33 mouse cellular contexts compared by ENCODE assay signal in the genomic region with DNA sequence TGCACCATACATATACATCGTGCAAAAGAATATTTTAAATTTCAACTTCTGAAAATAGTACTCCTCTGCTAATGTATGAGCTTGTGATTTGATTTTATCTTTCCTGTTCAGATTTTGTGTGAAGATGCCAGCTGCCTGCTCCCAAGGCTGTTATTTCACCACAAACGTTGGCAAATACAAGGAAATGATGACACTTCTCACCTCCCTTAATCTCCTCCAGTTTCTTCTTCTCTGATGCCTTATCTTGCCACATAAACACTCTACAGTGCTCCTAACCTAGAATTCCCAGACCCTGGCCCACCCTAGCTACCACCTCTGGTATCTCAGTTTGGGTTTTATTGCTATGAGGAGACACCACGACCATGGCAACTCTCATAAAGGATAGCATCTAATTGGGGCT.
"Had no signal": no experiment of that assay in that cellular context is flagged by ENCODE, and none has a peak within 500 bp of the region (broad histone marks: within the 10 kb centered on the region; RNA-seq: fewer than 3 reads in every experiment).

No protein-coding gene starts in this region.

- H3K27me3 ChIP-seq: heart, embryonic 13.5 days; heart, embryonic 15.5 days; hindbrain, embryonic 12.5 days; hindbrain, embryonic 13.5 days; hindbrain, embryonic 15.5 days; intestine, embryonic 15.5 days; kidney, embryonic 15.5 days had no signal

- ATAC-seq: hindbrain, embryonic 16.5 days; hindbrain, postnatal 0 days; inflammation-experienced regulatory T-cells, adult 6 months; intestine, embryonic 15.5 days; intestine, embryonic 16.5 days; intestine, postnatal 0 days had no signal

- H3K4me2 ChIP-seq: heart, embryonic 13.5 days; heart, embryonic 15.5 days; hindbrain, embryonic 12.5 days; hindbrain, embryonic 13.5 days; hindbrain, embryonic 14.5 days; hindbrain, embryonic 15.5 days; intestine, embryonic 15.5 days; kidney, embryonic 15.5 days had no signal

- H3K4me1 ChIP-seq: heart, embryonic 13.5 days; heart, embryonic 15.5 days; hindbrain, embryonic 10.5 days; hindbrain, embryonic 12.5 days; hindbrain, embryonic 13.5 days; hindbrain, embryonic 15.5 days; intestine, embryonic 15.5 days; kidney, embryonic 15.5 days had no signal

- H3K4me3 ChIP-seq: heart, embryonic 13.5 days; heart, embryonic 15.5 days; hindbrain, embryonic 10.5 days; hindbrain, embryonic 12.5 days; hindbrain, embryonic 13.5 days; hindbrain, embryonic 15.5 days; intestine, embryonic 15.5 days; kidney, embryonic 15.5 days; layer of hippocampus, adult 2 months; left cerebral cortex, adult 2 months had no signal

- DNase-seq: heart, postnatal 10 days; heart, postnatal 14 days; heart, postnatal 36 days; heart, postnatal 4 days; kidney, adult 11 months; kidney, adult 18-20 months; kidney, adult 2 months; kidney, adult 8-10 months; kidney, adult 9 months; kidney, postnatal 10 days; kidney, postnatal 14 days; kidney, postnatal 25 days; kidney, postnatal 36 days; kidney, postnatal 4 days; layer of hippocampus, adult 9-11 months; layer of hippocampus, postnatal 36 days had no signal

- H3K27ac ChIP-seq: heart, embryonic 13.5 days; heart, embryonic 15.5 days; hindbrain, embryonic 10.5 days; hindbrain, embryonic 12.5 days; hindbrain, embryonic 13.5 days; hindbrain, embryonic 14.5 days; hindbrain, embryonic 15.5 days; hindbrain, postnatal 0 days; intestine, embryonic 15.5 days; kidney, embryonic 15.5 days; kidney, postnatal 0 days; layer of hippocampus, adult 2 months; left cerebral cortex, adult 2 months had no signal

- H3K9ac ChIP-seq: heart, embryonic 13.5 days; heart, embryonic 15.5 days; hindbrain, embryonic 12.5 days; hindbrain, embryonic 13.5 days; hindbrain, embryonic 14.5 days; hindbrain, embryonic 15.5 days; intestine, embryonic 15.5 days; kidney, embryonic 15.5 days had no signal

- H3K9me3 ChIP-seq: heart, embryonic 13.5 days; heart, embryonic 15.5 days; hindbrain, embryonic 10.5 days; hindbrain, embryonic 12.5 days; hindbrain, embryonic 13.5 days; hindbrain, embryonic 15.5 days; intestine, embryonic 15.5 days; kidney, embryonic 15.5 days had no signal

- H3K36me3 ChIP-seq: heart, embryonic 13.5 days; heart, embryonic 15.5 days; hindbrain, embryonic 10.5 days; hindbrain, embryonic 12.5 days; hindbrain, embryonic 13.5 days; hindbrain, embryonic 15.5 days; intestine, embryonic 15.5 days; kidney, embryonic 15.5 days had no signal
